Mouse (Mus musculus) urinary bladder, postnatal 4 days (tissue): Measurements from ENCODE around the gene Gab2.
A peak's percentile ranks its signal among the peaks of the same experiment; 100 is the strongest.

Source experiments
- DNase-seq, 2 experiments: peaks; one replicate each; pipeline ENCODE4 v3.0.0; 2021 to 2022; ENCODE audit warnings: low spot score in 2 of 2

Gene Gab2

GRCm38 (mm10) chr7:97345229-97345871 lies 264.0 kb downstream of the Gab2 start:
- no peak for DNase-seq

DNA sequence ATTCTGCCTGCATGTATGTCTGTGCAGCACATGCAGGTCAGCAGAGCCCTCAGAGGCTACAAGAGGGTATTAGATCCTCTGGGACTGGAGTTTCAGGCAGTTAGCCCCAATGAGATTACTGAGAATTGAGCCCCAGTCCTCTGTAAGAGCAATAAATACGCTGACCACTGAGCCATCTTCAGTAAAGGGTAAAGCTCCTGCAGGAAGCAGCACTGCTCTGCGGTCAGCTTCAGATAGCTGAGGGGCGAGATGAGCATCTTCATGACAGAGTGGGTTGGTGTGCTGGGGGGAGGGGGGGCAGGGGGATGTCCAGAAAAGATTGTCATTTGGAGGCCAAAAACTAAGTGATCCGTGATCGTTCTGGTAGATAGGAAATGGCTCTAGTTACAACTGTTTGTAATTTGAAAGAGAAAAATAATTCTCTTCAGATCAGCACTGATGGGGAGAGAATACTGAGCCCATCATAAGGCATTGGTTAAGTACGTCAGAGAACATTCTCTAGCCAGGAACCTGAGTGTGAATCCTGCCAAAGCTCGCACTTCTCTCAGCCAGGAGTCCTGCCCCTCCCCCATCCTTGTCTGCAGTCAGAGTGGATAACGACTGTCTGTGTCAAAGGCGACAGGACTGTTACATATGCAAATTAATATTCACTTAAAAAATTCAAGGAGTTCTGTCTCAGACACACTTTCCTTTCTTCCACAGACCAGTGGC lies 264.9 kb downstream of the Gab2 start:
- DNase-seq, result no peak

- no peak for DNase-seq
Measured at GRCm38 (mm10) chr7:97346822-97347166, 265.4 kb downstream of the Gab2 start.

GRCm38 (mm10) chr7:97347464-97347863 lies 266.1 kb downstream of the Gab2 start:
- DNase-seq, result peak in 1 of 2 experiments; percentile 56

DNA sequence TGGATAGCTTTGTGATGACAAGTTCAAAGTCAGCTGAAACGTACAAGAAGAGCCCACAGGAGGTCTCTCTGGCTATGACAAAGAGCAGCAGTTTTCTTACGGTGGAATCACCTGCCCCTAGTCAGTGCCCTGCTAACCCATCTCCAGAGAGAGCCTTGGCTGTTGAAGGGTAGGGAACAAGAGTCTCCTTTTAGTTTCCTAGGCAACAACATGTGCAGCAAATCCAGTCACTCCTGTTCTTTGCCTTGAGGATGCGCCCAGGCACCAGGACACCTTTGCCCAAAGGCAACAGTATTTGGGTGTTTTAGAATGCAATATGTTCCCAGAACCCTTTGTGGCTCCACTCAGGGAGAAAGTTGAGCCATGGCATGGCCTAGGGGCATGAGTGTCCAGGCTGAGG lies 266.9 kb downstream of the Gab2 start:
- peak in 1 of 2 experiments; percentile 44 for DNase-seq

DNA sequence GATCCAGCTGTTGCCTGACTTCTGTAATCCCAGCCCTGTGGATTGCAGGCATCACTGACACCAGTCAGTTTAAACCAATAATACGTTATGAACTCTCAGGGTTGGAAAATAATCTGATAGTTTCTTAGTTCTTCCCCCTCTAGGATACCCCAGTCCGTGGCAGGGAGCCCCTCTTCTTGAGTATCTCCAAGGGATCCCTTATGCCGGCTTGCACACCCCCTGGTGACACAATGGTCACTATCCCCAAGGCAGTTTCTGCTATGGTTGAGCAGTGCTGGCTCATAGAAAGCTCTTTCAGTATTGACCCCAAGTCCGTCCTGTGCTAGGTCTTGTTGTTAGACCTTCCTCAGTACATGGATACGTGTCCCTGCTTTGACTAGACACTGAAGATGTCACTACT lies 267.4 kb downstream of the Gab2 start:
- peak in 1 of 2 experiments; percentile 52 for DNase-seq

- peak in 1 of 2 experiments; percentile 47 for DNase-seq
Measured at GRCm38 (mm10) chr7:97349438-97349837, 268.1 kb downstream of the Gab2 start.

DNA sequence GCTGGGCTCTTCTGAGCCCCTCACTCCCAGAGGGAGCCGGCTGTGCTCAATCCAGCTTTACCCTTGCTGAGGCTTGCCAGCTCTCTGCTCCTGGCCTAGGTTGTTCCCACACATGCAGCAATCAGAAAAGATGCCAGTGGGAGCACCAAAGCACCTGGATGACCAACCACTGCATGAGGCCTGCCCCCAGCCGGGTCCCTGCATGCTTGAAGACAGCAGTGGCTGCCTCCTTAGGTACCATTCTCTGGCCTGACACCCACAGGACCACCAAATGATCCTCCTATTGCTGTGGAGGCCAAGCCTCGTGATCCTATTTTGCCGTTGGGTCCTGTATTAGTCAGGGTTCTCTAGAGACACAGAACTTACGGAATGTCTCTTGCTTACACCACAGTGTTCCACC lies 269.5 kb downstream of the Gab2 start:
- no peak for DNase-seq

GRCm38 (mm10) chr7:97351792-97352513 lies 270.6 kb downstream of the Gab2 start:
- peak in 1 of 2 experiments; percentile 44 for DNase-seq

- peak in 1 of 2 experiments; percentile 25 for DNase-seq
Measured at GRCm38 (mm10) chr7:97353356-97353755, 272.0 kb downstream of the Gab2 start.

DNA sequence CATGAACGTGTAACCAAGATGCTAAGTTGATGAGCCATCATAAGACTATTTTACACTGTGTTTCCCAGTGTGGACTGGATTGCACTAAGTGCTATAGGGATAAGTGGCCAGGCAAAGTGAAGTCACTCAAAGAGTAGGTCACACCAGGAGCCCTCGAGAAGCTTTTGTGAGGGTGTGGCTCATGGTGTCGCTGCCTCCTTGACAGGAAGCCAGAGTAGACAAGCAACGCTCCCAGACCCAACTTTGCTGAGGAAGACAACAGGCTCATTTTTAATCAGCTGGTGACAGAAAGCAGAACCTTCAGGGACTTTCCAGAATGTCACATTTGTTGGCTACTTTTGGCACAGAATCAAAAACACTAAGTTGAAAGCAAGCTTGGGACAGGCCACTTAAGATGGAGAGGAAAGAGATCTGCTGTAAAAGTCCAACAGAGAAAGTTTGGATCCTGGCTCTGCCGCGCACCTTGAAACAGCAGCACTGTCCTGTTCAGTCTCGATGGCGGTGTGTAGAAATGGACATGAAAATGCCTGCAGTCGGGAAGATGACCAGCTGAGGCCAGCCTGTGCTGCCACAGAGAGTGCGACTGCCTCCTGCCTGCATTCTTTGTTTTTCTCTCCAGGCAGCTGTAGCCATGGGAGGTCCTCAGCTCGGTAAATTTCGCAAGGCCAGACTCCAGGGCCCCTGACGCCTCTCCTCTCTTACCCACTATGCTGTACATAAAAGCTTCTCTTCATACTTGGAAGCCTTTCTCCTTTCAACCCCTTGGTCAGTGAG lies 273.9 kb downstream of the Gab2 start:
- peak in 1 of 2 experiments; percentile 49 for DNase-seq

DNA sequence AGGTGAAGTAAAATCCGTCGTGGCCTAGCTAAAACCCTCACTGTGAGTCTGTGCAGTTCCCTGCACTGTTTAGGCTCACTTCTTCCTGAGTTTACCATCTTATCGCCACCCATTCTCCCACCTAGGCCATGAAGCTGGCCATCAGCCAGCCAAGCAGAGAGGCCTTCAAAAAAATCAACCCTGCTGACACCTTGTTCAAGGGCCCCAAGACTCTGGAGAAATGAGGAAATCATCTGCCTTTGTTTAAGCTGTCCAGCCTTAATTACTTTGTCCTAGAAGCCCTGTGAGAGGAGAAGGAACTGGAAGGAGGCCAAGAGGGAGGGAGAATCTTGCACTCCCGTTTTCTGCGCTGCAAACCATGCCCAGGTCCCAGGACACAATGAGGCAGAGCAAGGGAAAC lies 274.9 kb downstream of the Gab2 start:
- peak in 1 of 2 experiments; percentile 53 for DNase-seq

GRCm38 (mm10) chr7:97356875-97357276 lies 275.5 kb downstream of the Gab2 start:
- DNase-seq, result peak in 1 of 2 experiments; percentile 54

DNA sequence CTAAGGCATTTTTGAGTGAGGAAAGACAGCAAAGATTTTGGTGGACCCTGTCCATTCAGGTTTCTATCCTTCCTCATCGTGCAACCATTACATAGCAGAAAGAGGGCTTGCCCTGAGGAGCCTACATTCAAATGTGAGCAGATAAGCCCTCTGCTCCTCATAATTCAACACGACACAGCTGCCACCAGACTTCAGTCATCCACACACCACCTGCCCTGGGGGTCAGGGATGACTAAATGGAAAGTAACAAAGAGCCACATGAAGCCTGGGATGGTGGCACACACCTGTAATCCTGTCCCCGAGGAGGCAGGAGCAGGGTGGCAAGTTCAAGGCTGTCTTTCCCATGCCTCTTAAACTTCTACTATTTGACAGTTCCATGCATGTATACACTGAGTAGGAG lies 276.5 kb downstream of the Gab2 start:
- DNase-seq, result peak in 1 of 2 experiments; percentile 41

- peak in 1 of 2 experiments; percentile 54 for DNase-seq
Measured at GRCm38 (mm10) chr7:97358347-97358746, 277.0 kb downstream of the Gab2 start.
